Mouse (Mus musculus): ENCODE results near the gene Pheta1. TPM values are rescaled to one million over a fixed set of nuclear protein-coding genes. Genes with fewer than 3 reads are reported as not detected.

Gene Pheta1
- polyA plus RNA-seq, 1 experiment from 2014 or later, result 22.2 TPM

GRCm38 (mm10) chr5:121823668-121824067 lies 25.1 kb upstream of the Pheta1 start:
- peaks cover 6% of the 10 kb centered on the region; the same call in 1 of the 2 replicates for H3K27me3 ChIP-seq (ENCODE audit: insufficient read depth, low read length)
- H3K4me2 ChIP-seq, result no peak overlapping the region
- H3K4me1 ChIP-seq (ENCODE audit: insufficient read depth), result peaks cover 3% of the 10 kb centered on the region; the same call in 1 of the 2 replicates
- H3K4me3 ChIP-seq (ENCODE audit: low read depth, low read length), result no peak overlapping the region
- H3K36me3 ChIP-seq (ENCODE audit: insufficient read depth), result peaks cover 82% of the 10 kb centered on the region
- H3K9ac ChIP-seq, result no peak overlapping the region
- ATAC-seq (ENCODE audit: insufficient read depth) (no peak), DNase-seq (no peak)
- no peak overlapping the region for H3K27ac ChIP-seq (ENCODE audit: low read depth)
- no peaks in the 10 kb centered on the region for H3K9me3 ChIP-seq (ENCODE audit: low read depth, low read length)
- 92% methylated on average over 1 of the region's 1 CpGs for WGBS
- TF ChIP-seq CTCF (IDR thresholded peaks at IDR 0.05; ENCODE audit: low read depth), result no peak

- H3K36me3 ChIP-seq (ENCODE audit: insufficient read depth), result peaks cover 79% of the 10 kb centered on the region
- no peak for TF ChIP-seq CTCF (IDR thresholded peaks at IDR 0.05; ENCODE audit: low read depth)
- ATAC-seq (ENCODE audit: insufficient read depth), result no peak
- peak overlapping the region; percentile 38; the same call in 1 of the 2 replicates for H3K27ac ChIP-seq (ENCODE audit: low read depth)
- no peaks in the 10 kb centered on the region for H3K9me3 ChIP-seq (ENCODE audit: low read depth, low read length)
- H3K4me1 ChIP-seq (ENCODE audit: insufficient read depth), result peaks cover 4% of the 10 kb centered on the region; the same call in 1 of the 2 replicates
- no peak overlapping the region for H3K9ac ChIP-seq
- DNase-seq, result peak; percentile 43
- H3K4me3 ChIP-seq (ENCODE audit: low read depth, low read length), result no peak overlapping the region
- H3K4me2 ChIP-seq, result no peak overlapping the region
- 62% methylated on average over 4 of the region's 4 CpGs for WGBS
- peaks cover 6% of the 10 kb centered on the region; the same call in 1 of the 2 replicates for H3K27me3 ChIP-seq (ENCODE audit: insufficient read depth, low read length)
Observed at GRCm38 (mm10) chr5:121824121-121824520, 24.7 kb upstream of the Pheta1 start.

GRCm38 (mm10) chr5:121825606-121826005 lies 23.2 kb upstream of the Pheta1 start:
- H3K36me3 ChIP-seq (ENCODE audit: insufficient read depth), result peaks cover 65% of the 10 kb centered on the region
- WGBS, result 87% methylated on average over 3 of the region's 3 CpGs
- H3K27me3 ChIP-seq (ENCODE audit: insufficient read depth, low read length), result peaks cover 6% of the 10 kb centered on the region; the same call in 1 of the 2 replicates
- no peak overlapping the region for H3K9ac ChIP-seq
- H3K9me3 ChIP-seq (ENCODE audit: low read depth, low read length), result no peaks in the 10 kb centered on the region
- TF ChIP-seq CTCF (IDR thresholded peaks at IDR 0.05; ENCODE audit: low read depth), result no peak
- no peak overlapping the region for H3K4me2 ChIP-seq
- H3K4me3 ChIP-seq (ENCODE audit: low read depth, low read length), result no peak overlapping the region
- H3K27ac ChIP-seq (ENCODE audit: low read depth), result no peak overlapping the region
- DNase-seq (no peak), ATAC-seq (ENCODE audit: insufficient read depth) (no peak)
- peaks cover 4% of the 10 kb centered on the region; the same call in 1 of the 2 replicates for H3K4me1 ChIP-seq (ENCODE audit: insufficient read depth)

- 82% methylated on average over 4 of the region's 4 CpGs for WGBS
- peak overlapping the region; percentile 78; the same call in 1 of the 2 replicates for H3K4me2 ChIP-seq
- ATAC-seq (ENCODE audit: insufficient read depth), result no peak
Observed at GRCm38 (mm10) chr5:121827876-121828275, 20.9 kb upstream of the Pheta1 start.

GRCm38 (mm10) chr5:121828491-121829432 lies 20.0 kb upstream of the Pheta1 start:
- peak; percentile 67 for DNase-seq
- 12% methylated on average over 78 of the region's 82 CpGs for whole genome bisulfite sequencing
- Histone ChIP-seq H3K9ac (peak overlapping the region; percentile 43), H3K9me3 (ENCODE audit: low read depth, low read length) (no peaks in the 10 kb centered on the region), H3K4me1 (ENCODE audit: insufficient read depth) (peaks cover 19% of the 10 kb centered on the region), H3K36me3 (ENCODE audit: insufficient read depth) (peaks cover 41% of the 10 kb centered on the region), H3K4me3 (ENCODE audit: low read depth, low read length) (peak overlapping the region; percentile 36), H3K4me2 (peak overlapping the region; percentile 78), H3K27me3 (ENCODE audit: insufficient read depth, low read length) (peaks cover 6% of the 10 kb centered on the region; the same call in 1 of the 2 replicates), H3K27ac (ENCODE audit: low read depth) (no peak overlapping the region)
- no peak for TF ChIP-seq CTCF (IDR thresholded peaks at IDR 0.05; ENCODE audit: low read depth)
- peak; percentile 13; the same call in 1 of the 2 replicates for ATAC-seq (ENCODE audit: insufficient read depth)

More at GRCm38 (mm10) chr5:121827876-121828275, 20.9 kb upstream of the Pheta1 start:
- Histone ChIP-seq H3K9ac (no peak overlapping the region), H3K36me3 (ENCODE audit: insufficient read depth) (peaks cover 50% of the 10 kb centered on the region), H3K4me1 (ENCODE audit: insufficient read depth) (peaks cover 11% of the 10 kb centered on the region; the same call in 1 of the 2 replicates), H3K9me3 (ENCODE audit: low read depth, low read length) (no peaks in the 10 kb centered on the region), H3K4me3 (ENCODE audit: low read depth, low read length) (no peak overlapping the region), H3K27me3 (ENCODE audit: insufficient read depth, low read length) (peaks cover 6% of the 10 kb centered on the region; the same call in 1 of the 2 replicates), H3K27ac (ENCODE audit: low read depth) (no peak overlapping the region)
- DNase-seq, result no peak
- TF ChIP-seq CTCF (IDR thresholded peaks at IDR 0.05; ENCODE audit: low read depth), result no peak

GRCm38 (mm10) chr5:121831002-121831601 lies 17.7 kb upstream of the Pheta1 start:
- no peak for ATAC-seq (ENCODE audit: insufficient read depth)
- Histone ChIP-seq H3K27me3 (ENCODE audit: insufficient read depth, low read length) (peaks cover 6% of the 10 kb centered on the region), H3K4me3 (ENCODE audit: low read depth, low read length) (no peak overlapping the region), H3K27ac (ENCODE audit: low read depth) (no peak overlapping the region), H3K9me3 (ENCODE audit: low read depth, low read length) (no peaks in the 10 kb centered on the region), H3K9ac (no peak overlapping the region), H3K4me1 (ENCODE audit: insufficient read depth) (peaks cover 31% of the 10 kb centered on the region), H3K36me3 (ENCODE audit: insufficient read depth) (peaks cover 27% of the 10 kb centered on the region), H3K4me2 (no peak overlapping the region)
- 79% methylated on average over 6 of the region's 6 CpGs for WGBS
- no peak for TF ChIP-seq CTCF (IDR thresholded peaks at IDR 0.05; ENCODE audit: low read depth)
- no peak for DNase-seq
